Mouse (Mus musculus) ES-E14 (cell line): ENCODE measurements around the gene Slc35a1. TPM values are rescaled to one million over a fixed set of nuclear protein-coding genes. Genes with fewer than 3 reads are reported as not detected.

Experiments
- DNase-seq: peaks from one replicate; pipeline ENCODE4 v3.0.0-alpha.2; 2013; ENCODE audit warnings: low read depth, low spot score
- H3K27ac ChIP-seq: 2 replicates; pipeline ENCODE4 v1.5.1; 2012; ENCODE audit warnings: low read depth, mild to moderate bottlenecking, low read length, moderate library complexity, mixed read lengths; ENCODE audit not compliant: poor library complexity, insufficient read depth, severe bottlenecking
- H3K36me3 ChIP-seq: 2 replicates; pipeline ENCODE4 v1.6.1; 2012; ENCODE audit warnings: mild to moderate bottlenecking, low read length, moderate library complexity, mixed read lengths; ENCODE audit not compliant: control insufficient read depth, poor library complexity, insufficient read depth, severe bottlenecking
- H3K4me1 ChIP-seq, 2 experiments: fragments of 150-350 bp in 1 of 2; sonication (generic) in 1 of 2; 2 replicates each; pipeline ENCODE4 v1.6.1; 2012; ENCODE audit warnings: low read length in 2 of 2, mild to moderate bottlenecking in 1 of 2, mixed read lengths in 1 of 2; ENCODE audit not compliant: control insufficient read depth in 2 of 2, insufficient read depth in 2 of 2, poor library complexity in 1 of 2
- H3K4me3 ChIP-seq, 2 experiments: fragments of 150-350 bp in 1 of 2; sonication (generic) in 1 of 2; 2 replicates each; pipeline ENCODE4 v1.5.1; 2012; ENCODE audit warnings: low read length in 2 of 2, low read depth in 1 of 2, mild to moderate bottlenecking in 1 of 2, mixed read lengths in 1 of 2; ENCODE audit not compliant: insufficient read depth in 1 of 2, poor library complexity in 1 of 2, severe bottlenecking in 1 of 2
- H3K9ac ChIP-seq: 2 replicates; pipeline ENCODE4 v1.6.1; 2012; ENCODE audit warnings: low read depth, mild to moderate bottlenecking, low read length, mixed read lengths; ENCODE audit not compliant: poor library complexity, insufficient read depth, severe bottlenecking
- H3K9me3 ChIP-seq: fragments of 150-350 bp; sonication (generic); 2 replicates; pipeline ENCODE4 v1.6.1; 2012; ENCODE audit warnings: low read depth, mild to moderate bottlenecking, low read length; ENCODE audit not compliant: control insufficient read depth, insufficient read depth
- CHD2 ChIP-seq: IDR thresholded peaks from 2 replicates; pipeline ENCODE4 v1.6.1; 2014; ENCODE audit warnings: mild to moderate bottlenecking, low read depth, low read length, inconsistent platforms
- HCFC1 ChIP-seq: IDR thresholded peaks from 2 replicates; pipeline ENCODE4 v1.6.1; 2012; ENCODE audit warnings: low read length, inconsistent platforms, borderline replicate concordance; ENCODE audit not compliant: insufficient read depth
- MAFK ChIP-seq: IDR thresholded peaks from 2 replicates; pipeline ENCODE4 v1.6.1; 2014; ENCODE audit warnings: mild to moderate bottlenecking, low read depth, low read length, inconsistent platforms; ENCODE audit not compliant: insufficient read depth
- ZC3H11A ChIP-seq: IDR thresholded peaks from 2 replicates; pipeline ENCODE4 v1.6.1; 2012; ENCODE audit warnings: low read depth, mild to moderate bottlenecking, inconsistent platforms, low read length, borderline replicate concordance
- ZNF384 ChIP-seq: IDR thresholded peaks from 2 replicates; pipeline ENCODE4 v1.6.1; 2012; ENCODE audit warnings: low read depth, low read length, inconsistent platforms
- in situ Hi-C, 2 experiments: fragments of 600-800 bp; cut with MboI; formaldehyde crosslinking; loops; one replicate each; pipeline ENCODE4 v1.15.1; 2025; ENCODE audit warnings: low sequenced_read_pairs in 2 of 2, inconsistent platforms in 1 of 2; ENCODE audit not compliant: unreplicated experiment in 2 of 2
- total RNA-seq: library from RNA; depleted of rRNA; stranded (reverse); fragments of 300-350 nt; gene quantifications from 2 replicates; pipeline ENCODE4 v1.2.3, GENCODE M21; 2012

Slc35a1 gene
- total RNA-seq, 1 experiment = 36.9 TPM

DNA sequence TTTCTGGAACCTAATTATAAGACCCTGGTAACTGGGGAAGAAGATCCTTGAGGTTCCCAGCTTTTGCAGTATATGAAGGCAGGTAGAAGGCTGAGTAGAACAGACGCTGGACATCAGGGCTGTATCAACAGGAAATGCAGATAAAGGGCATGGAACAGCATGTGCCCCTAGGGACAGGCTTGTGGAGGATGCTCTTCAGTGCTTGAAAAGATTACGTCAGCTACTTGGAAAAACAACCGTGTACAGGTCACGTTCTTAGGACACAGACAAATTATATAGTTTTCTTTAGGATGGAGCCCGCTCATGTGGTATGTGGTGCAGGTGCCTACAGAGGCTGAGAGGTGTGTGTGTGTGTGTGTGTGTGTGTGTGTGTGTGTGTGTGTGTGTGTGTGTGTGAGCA lies 51.2 kb downstream of the Slc35a1 start:
- Histone ChIP-seq H3K9ac (no peak overlapping the region), H3K4me3 (no peak overlapping the region), H3K27ac (no peak overlapping the region), H3K36me3 (peaks cover 6% of the 10 kb centered on the region), H3K4me1 (no peaks in the 10 kb centered on the region), H3K9me3 (no peaks in the 10 kb centered on the region)
- DNase-seq = no peak
- TF ChIP-seq ZC3H11A (no peak), MAFK (no peak), CHD2 (no peak), ZNF384 (no peak), HCFC1 (no peak)
- in situ Hi-C loops = no loop called here

DNA sequence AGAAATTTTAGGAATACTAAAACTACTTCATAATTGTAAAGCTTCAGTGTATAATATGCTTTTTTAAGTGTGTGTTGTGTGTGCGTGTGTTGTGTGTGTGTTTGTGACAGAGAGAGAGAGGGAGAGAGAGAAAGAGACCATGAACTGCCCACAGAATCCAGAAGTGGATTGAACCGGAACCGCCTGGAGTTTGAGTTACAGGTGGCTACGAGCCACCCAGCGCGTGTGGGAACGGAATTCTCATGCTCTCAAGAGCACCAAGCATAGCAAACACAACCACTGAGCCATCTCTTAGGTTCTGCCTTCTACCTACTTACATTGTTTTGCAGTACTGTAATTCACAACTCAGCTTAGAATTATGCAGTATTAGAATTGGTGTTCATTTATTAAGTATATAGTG lies 53.1 kb downstream of the Slc35a1 start:
- peaks cover 8% of the 10 kb centered on the region for H3K36me3 ChIP-seq
- no peak overlapping the region for H3K27ac ChIP-seq
- in situ Hi-C loops = no loop called here
- no peaks in the 10 kb centered on the region for H3K9me3 ChIP-seq
- no peak overlapping the region for H3K9ac ChIP-seq
- no peaks in the 10 kb centered on the region for H3K4me1 ChIP-seq
- TF ChIP-seq ZC3H11A = no peak
- TF ChIP-seq HCFC1 = no peak
- no peak for DNase-seq
- H3K4me3 ChIP-seq = no peak overlapping the region

GRCm38 (mm10) chr4:34629956-34630355 lies 57.3 kb downstream of the Slc35a1 start:
- DNase-seq = no peak
- Histone ChIP-seq H3K4me1 (no peaks in the 10 kb centered on the region), H3K27ac (no peak overlapping the region), H3K4me3 (no peak overlapping the region), H3K9ac (no peak overlapping the region), H3K9me3 (no peaks in the 10 kb centered on the region), H3K36me3 (peaks cover 13% of the 10 kb centered on the region)
- in situ Hi-C loops = no loop called here
- TF ChIP-seq HCFC1 (no peak), ZNF384 (no peak), MAFK (no peak), ZC3H11A (no peak), CHD2 (no peak)

DNA sequence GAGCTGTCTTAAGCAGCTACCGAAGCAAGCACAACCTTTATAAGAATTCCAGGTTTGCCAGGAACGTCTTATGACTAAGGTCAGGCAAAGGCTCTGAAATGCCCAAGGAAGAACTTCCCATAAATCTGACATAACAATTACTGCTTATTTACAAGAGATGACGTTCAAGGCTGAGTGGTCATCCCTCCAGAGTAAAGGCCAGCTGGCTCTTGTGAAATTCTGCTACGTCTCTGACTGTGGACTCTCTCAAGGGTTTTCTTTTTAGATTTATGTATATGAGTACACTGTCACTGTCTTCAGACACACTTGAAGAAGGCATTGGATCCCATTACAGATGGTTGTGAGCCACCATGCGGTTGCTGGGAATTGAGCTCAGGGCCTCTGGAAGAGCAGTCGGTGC lies 60.8 kb downstream of the Slc35a1 start:
- no peak for TF ChIP-seq MAFK
- no peak for TF ChIP-seq ZC3H11A
- no peak for TF ChIP-seq CHD2
- TF ChIP-seq HCFC1 = no peak
- TF ChIP-seq ZNF384 = no peak
- no peak overlapping the region for H3K4me3 ChIP-seq
- no peaks in the 10 kb centered on the region for H3K4me1 ChIP-seq
- H3K36me3 ChIP-seq = peaks cover 9% of the 10 kb centered on the region
- in situ Hi-C loops = no loop called here
- no peak overlapping the region for H3K27ac ChIP-seq
- DNase-seq = no peak
- H3K9me3 ChIP-seq = no peaks in the 10 kb centered on the region
- no peak overlapping the region for H3K9ac ChIP-seq

DNA sequence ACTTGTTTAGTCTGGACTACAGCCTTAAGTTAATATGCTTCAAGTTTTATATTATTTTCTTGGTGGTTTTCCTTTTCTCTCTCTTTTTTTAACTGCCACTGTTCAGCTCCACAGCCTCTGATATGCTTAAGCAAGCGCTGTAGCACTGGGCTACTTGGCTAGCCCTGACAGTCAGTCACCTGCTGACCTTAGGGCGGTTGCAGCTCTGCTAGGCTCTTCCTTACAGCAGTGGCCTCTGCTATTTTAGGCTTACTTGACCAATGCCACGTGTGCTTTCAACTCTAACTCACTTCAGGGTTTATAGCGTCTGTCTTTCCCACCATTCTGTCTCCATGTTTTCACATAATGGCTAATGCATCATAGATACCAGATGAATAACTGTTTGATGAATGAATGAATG lies 61.7 kb downstream of the Slc35a1 start:
- Histone ChIP-seq H3K4me3 (no peak overlapping the region), H3K9ac (no peak overlapping the region), H3K9me3 (no peaks in the 10 kb centered on the region), H3K27ac (no peak overlapping the region), H3K36me3 (peaks cover 9% of the 10 kb centered on the region), H3K4me1 (no peaks in the 10 kb centered on the region)
- in situ Hi-C loops = no loop called here
- no peak for DNase-seq
- TF ChIP-seq ZC3H11A (no peak), MAFK (no peak), HCFC1 (no peak), CHD2 (no peak), ZNF384 (no peak)
